Mouse (Mus musculus) ES-E14 (cell line): Measurements from ENCODE around the gene Mblac2.

Source experiments
- CHD2 ChIP-seq: IDR thresholded peaks from 2 replicates; pipeline ENCODE4 v1.6.1; 2014; ENCODE audit warnings: mild to moderate bottlenecking, low read depth, low read length, inconsistent platforms
- HCFC1 ChIP-seq: IDR thresholded peaks from 2 replicates; pipeline ENCODE4 v1.6.1; 2012; ENCODE audit warnings: low read length, inconsistent platforms, borderline replicate concordance; ENCODE audit not compliant: insufficient read depth
- MAFK ChIP-seq: IDR thresholded peaks from 2 replicates; pipeline ENCODE4 v1.6.1; 2014; ENCODE audit warnings: mild to moderate bottlenecking, low read depth, low read length, inconsistent platforms; ENCODE audit not compliant: insufficient read depth
- ZC3H11A ChIP-seq: IDR thresholded peaks from 2 replicates; pipeline ENCODE4 v1.6.1; 2012; ENCODE audit warnings: low read depth, mild to moderate bottlenecking, inconsistent platforms, low read length, borderline replicate concordance
- ZNF384 ChIP-seq: IDR thresholded peaks from 2 replicates; pipeline ENCODE4 v1.6.1; 2012; ENCODE audit warnings: low read depth, low read length, inconsistent platforms

DNA sequence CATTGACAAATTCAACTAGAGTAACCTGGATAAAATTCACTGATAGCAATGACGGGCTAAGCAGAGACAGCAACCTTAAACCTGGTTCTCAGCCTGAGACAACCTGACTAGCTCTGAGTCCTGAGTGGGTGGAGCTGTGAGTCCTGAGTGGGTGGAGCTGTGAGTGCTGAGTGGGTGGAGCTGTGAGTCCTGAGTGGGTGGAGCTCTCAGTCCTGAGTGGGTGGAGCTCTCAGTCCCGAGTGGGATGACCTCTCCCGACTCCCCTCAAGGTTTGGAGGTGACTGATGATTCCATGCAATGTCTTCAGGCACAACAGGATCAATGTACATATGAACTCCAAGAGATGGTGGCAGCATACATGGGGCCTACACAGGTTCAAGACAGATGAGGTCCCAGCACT is 21.6 kb upstream of the Mblac2 start:
- TF ChIP-seq ZNF384 (no peak), CHD2 (no peak), HCFC1 (no peak), ZC3H11A (no peak), MAFK (no peak)
